Mouse (Mus musculus): Measurements from ENCODE around the gene Klf16. TPM values are rescaled to one million over a fixed set of nuclear protein-coding genes. Genes with fewer than 3 reads are reported as not detected.
"Not testable (repeated sequence)": the region's sequence is repeated elsewhere in the genome, so short reads cannot be mapped to it uniquely, and the experiment has no call there.

The Klf16 gene
- total and polyA plus RNA-seq, 2 experiments, result 0.74 to 5.5 TPM

GRCm38 (mm10) chr10:80609269-80609924 is 32.3 kb upstream of the Klf16 start:
- H3K27ac ChIP-seq (replicated peaks; ENCODE audit: insufficient read depth, low read depth, low read length), result no peak overlapping the region
- no peaks in the 10 kb centered on the region for H3K36me3 ChIP-seq (ENCODE audit: control insufficient read depth, insufficient read depth, low read length)
- H3K79me2 ChIP-seq (ENCODE audit: control insufficient read depth, insufficient read depth, low read length), result peaks cover 23% of the 10 kb centered on the region
- no peak overlapping the region for H3K4me3 ChIP-seq (ENCODE audit: insufficient read depth, low read depth, low read length)
- DNase-seq (ENCODE audit: extremely low read depth, low read depth, low spot score), result no peak
- H3K9ac ChIP-seq (ENCODE audit: low read depth, low read length), result no peak overlapping the region
- H3K27me3 ChIP-seq (ENCODE audit: control insufficient read depth, insufficient read depth, low read length), result no peaks in the 10 kb centered on the region
- H3K4me1 ChIP-seq (ENCODE audit: control insufficient read depth, insufficient read depth, low read length), result no peaks in the 10 kb centered on the region
- TF ChIP-seq CTCF (IDR thresholded peaks at IDR 0.05; ENCODE audit: low read depth, low read length), result no peak
- no peak for TF ChIP-seq POLR2A (IDR thresholded peaks at IDR 0.05; ENCODE audit: extremely low read depth, insufficient read depth, low read length)
- WGBS, result 92% methylated on average over 10 of the region's 10 CpGs

- Histone ChIP-seq H3K4me1 (ENCODE audit: control insufficient read depth, insufficient read depth, low read length) (peaks cover 5% of the 10 kb centered on the region), H3K27ac (replicated peaks; ENCODE audit: insufficient read depth, low read depth, low read length) (no peak overlapping the region)
Observed at GRCm38 (mm10) chr10:80608435-80608834, 31.3 kb upstream of the Klf16 start.

DNA sequence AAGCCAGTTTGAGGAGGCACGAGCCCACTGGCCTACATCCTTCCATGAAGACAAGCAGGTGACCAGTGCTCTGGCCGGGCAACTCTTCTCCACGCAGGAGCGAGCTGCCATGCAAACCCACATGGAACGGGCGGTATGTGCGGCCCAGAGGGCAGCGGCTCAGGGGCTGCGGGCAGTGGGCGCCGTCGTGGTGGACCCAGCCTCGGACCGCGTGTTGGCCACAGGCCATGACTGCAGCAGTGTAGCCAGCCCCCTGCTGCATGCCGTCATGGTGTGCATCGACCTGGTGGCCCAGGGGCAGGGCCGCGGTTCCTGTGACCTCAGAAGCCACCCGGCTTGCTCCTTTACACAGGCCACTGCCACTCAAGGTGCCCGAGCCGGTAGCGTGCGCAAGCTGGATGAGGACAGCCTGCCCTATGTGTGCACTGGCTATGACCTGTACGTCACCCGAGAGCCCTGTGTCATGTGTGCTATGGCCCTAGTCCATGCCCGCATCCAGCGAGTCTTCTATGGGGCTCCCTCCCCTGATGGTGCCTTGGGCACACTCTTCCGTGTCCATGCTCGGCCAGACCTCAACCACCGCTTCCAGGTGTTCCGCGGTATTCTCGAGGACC is 29.7 kb upstream of the Klf16 start:
- Histone ChIP-seq H3K27me3 (ENCODE audit: control insufficient read depth, insufficient read depth, low read length) (no peaks in the 10 kb centered on the region), H3K9ac (ENCODE audit: low read depth, low read length) (no peak overlapping the region), H3K4me1 (ENCODE audit: control insufficient read depth, insufficient read depth, low read length) (peaks cover 11% of the 10 kb centered on the region), H3K27ac (replicated peaks; ENCODE audit: insufficient read depth, low read depth, low read length) (no peak overlapping the region), H3K79me2 (ENCODE audit: control insufficient read depth, insufficient read depth, low read length) (peaks cover 33% of the 10 kb centered on the region), H3K36me3 (ENCODE audit: control insufficient read depth, insufficient read depth, low read length) (no peaks in the 10 kb centered on the region), H3K4me3 (ENCODE audit: insufficient read depth, low read depth, low read length) (no peak overlapping the region)
- no peak for DNase-seq (ENCODE audit: extremely low read depth, low read depth, low spot score)
- 96% methylated on average over 34 of the region's 34 CpGs for WGBS
- TF ChIP-seq POLR2A (IDR thresholded peaks at IDR 0.05; ENCODE audit: extremely low read depth, insufficient read depth, low read length), result no peak
- no peak for TF ChIP-seq CTCF (IDR thresholded peaks at IDR 0.05; ENCODE audit: low read depth, low read length)

More at GRCm38 (mm10) chr10:80608435-80608834, 31.3 kb upstream of the Klf16 start:
- 95% methylated on average over 3 of the region's 3 CpGs for WGBS
- Histone ChIP-seq H3K27me3 (ENCODE audit: control insufficient read depth, insufficient read depth, low read length) (no peaks in the 10 kb centered on the region), H3K36me3 (ENCODE audit: control insufficient read depth, insufficient read depth, low read length) (no peaks in the 10 kb centered on the region), H3K4me3 (ENCODE audit: insufficient read depth, low read depth, low read length) (no peak overlapping the region), H3K9ac (ENCODE audit: low read depth, low read length) (no peak overlapping the region), H3K79me2 (ENCODE audit: control insufficient read depth, insufficient read depth, low read length) (peaks cover 32% of the 10 kb centered on the region)
- TF ChIP-seq CTCF (IDR thresholded peaks at IDR 0.05; ENCODE audit: low read depth, low read length) (no peak), POLR2A (IDR thresholded peaks at IDR 0.05; ENCODE audit: extremely low read depth, insufficient read depth, low read length) (no peak)
- no peak for DNase-seq (ENCODE audit: extremely low read depth, low read depth, low spot score)

GRCm38 (mm10) chr10:80606306-80606705 is 29.2 kb upstream of the Klf16 start:
- Histone ChIP-seq H3K9ac (ENCODE audit: low read depth, low read length) (no peak overlapping the region), H3K4me3 (ENCODE audit: insufficient read depth, low read depth, low read length) (no peak overlapping the region), H3K4me1 (ENCODE audit: control insufficient read depth, insufficient read depth, low read length) (peaks cover 11% of the 10 kb centered on the region), H3K27ac (replicated peaks; ENCODE audit: insufficient read depth, low read depth, low read length) (no peak overlapping the region), H3K27me3 (ENCODE audit: control insufficient read depth, insufficient read depth, low read length) (no peaks in the 10 kb centered on the region), H3K79me2 (ENCODE audit: control insufficient read depth, insufficient read depth, low read length) (peaks cover 33% of the 10 kb centered on the region), H3K36me3 (ENCODE audit: control insufficient read depth, insufficient read depth, low read length) (no peaks in the 10 kb centered on the region)
- no peak for DNase-seq (ENCODE audit: extremely low read depth, low read depth, low spot score)
- WGBS, result 87% methylated on average over 23 of the region's 23 CpGs
- TF ChIP-seq CTCF (IDR thresholded peaks at IDR 0.05; ENCODE audit: low read depth, low read length) (no peak), POLR2A (IDR thresholded peaks at IDR 0.05; ENCODE audit: extremely low read depth, insufficient read depth, low read length) (no peak)

DNA sequence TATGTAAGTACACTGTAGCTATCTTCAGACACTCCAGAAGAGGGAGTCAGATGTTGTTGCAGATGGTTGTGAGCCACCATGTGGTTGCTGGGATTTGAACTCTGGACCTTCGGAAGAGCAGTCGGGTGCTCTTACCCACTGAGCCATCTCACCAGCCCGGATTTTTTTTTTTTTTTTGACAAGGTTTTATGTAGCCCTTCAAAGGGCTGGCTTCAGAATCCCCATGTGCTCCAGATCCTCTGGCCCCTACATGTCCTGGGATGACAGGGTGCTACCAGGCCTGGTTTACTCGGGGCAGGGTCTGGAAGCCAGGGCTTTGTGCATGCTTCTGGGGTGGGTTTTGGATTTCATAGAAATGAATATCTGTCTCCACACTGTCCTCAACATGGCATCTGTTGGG is 28.6 kb upstream of the Klf16 start, which contains the start of gene Gm49322:
Gene Gm49322, plus strand, starts transcription at position 301 of the 400 bp plus-strand sequence.
- not testable (repeated sequence) for H3K36me3 ChIP-seq (ENCODE audit: control insufficient read depth, insufficient read depth, low read length); H3K27me3 ChIP-seq (ENCODE audit: control insufficient read depth, insufficient read depth, low read length); H3K4me3 ChIP-seq (ENCODE audit: insufficient read depth, low read depth, low read length); H3K9ac ChIP-seq (ENCODE audit: low read depth, low read length); H3K27ac ChIP-seq (replicated peaks; ENCODE audit: insufficient read depth, low read depth, low read length); DNase-seq (ENCODE audit: extremely low read depth, low read depth, low spot score)
- 87% methylated on average over 4 of the region's 4 CpGs for WGBS
- Histone ChIP-seq H3K4me1 (ENCODE audit: control insufficient read depth, insufficient read depth, low read length) (peaks cover 11% of the 10 kb centered on the region), H3K79me2 (ENCODE audit: control insufficient read depth, insufficient read depth, low read length) (peaks cover 33% of the 10 kb centered on the region)

- DNase-seq (ENCODE audit: extremely low read depth, low read depth, low spot score), result no peak
- no peak for TF ChIP-seq CTCF (IDR thresholded peaks at IDR 0.05; ENCODE audit: low read depth, low read length)
- TF ChIP-seq POLR2A (IDR thresholded peaks at IDR 0.05; ENCODE audit: extremely low read depth, insufficient read depth, low read length), result no peak
- peaks cover 11% of the 10 kb centered on the region for H3K4me1 ChIP-seq (ENCODE audit: control insufficient read depth, insufficient read depth, low read length)
- no peak overlapping the region for H3K27ac ChIP-seq (replicated peaks; ENCODE audit: insufficient read depth, low read depth, low read length)
- WGBS, result 88% methylated on average over 2 of the region's 2 CpGs
- no peak overlapping the region for H3K4me3 ChIP-seq (ENCODE audit: insufficient read depth, low read depth, low read length)
- no peak overlapping the region for H3K9ac ChIP-seq (ENCODE audit: low read depth, low read length)
- H3K79me2 ChIP-seq (ENCODE audit: control insufficient read depth, insufficient read depth, low read length), result peaks cover 33% of the 10 kb centered on the region
- no peaks in the 10 kb centered on the region for H3K27me3 ChIP-seq (ENCODE audit: control insufficient read depth, insufficient read depth, low read length)
- H3K36me3 ChIP-seq (ENCODE audit: control insufficient read depth, insufficient read depth, low read length), result no peaks in the 10 kb centered on the region
Observed at GRCm38 (mm10) chr10:80604988-80605387, 27.9 kb upstream of the Klf16 start.

Data from liver, adult 2 months (tissue).